Mouse (Mus musculus) heart, embryonic 14.5 days (tissue): Measurements from ENCODE around the gene Lyar. TPM values are rescaled to one million over a fixed set of nuclear protein-coding genes. Genes with fewer than 3 reads are reported as not detected.

ENCODE experiments used
- polyA plus RNA-seq: library from polyadenylated mRNA; unstranded; fragments of >200 nt; fragmentation: Nextera tagmentation; extraction: Ambion mirVana; gene quantifications from 2 replicates; pipeline ENCODE4 v1.2.1, GENCODE M21; 2014

Lyar gene
- polyA plus RNA-seq, 1 experiment from 2014 or later, result 39.9 TPM

Other genes with a start within 250 kb of the Lyar start
- gene Stx18, start 181.7 kb upstream of the Lyar start, polyA plus RNA-seq, result 27.3 and 30.2 TPM in 2 replicates
- gene Nsg1, start 60.6 kb upstream of the Lyar start, polyA plus RNA-seq, result 3.6 and 5.5 TPM in 2 replicates
- gene Zbtb49, start within 50 bp of the Lyar start, polyA plus RNA-seq, result 6.5 and 7.5 TPM in 2 replicates
- gene Tmem128, start 39.7 kb downstream of the Lyar start, polyA plus RNA-seq, result 44.9 and 52.9 TPM in 2 replicates
- not detected in 2 replicates for gene Otop1, start 55.5 kb downstream of the Lyar start, polyA plus RNA-seq
- gene Drd5, start 98.9 kb downstream of the Lyar start, polyA plus RNA-seq, result not detected in 2 replicates